Mouse (Mus musculus) left cerebral cortex, adult 8-10 months (tissue): ENCODE measurements around the gene Col7a1. TPM values are rescaled to one million over a fixed set of nuclear protein-coding genes. Genes with fewer than 3 reads are reported as not detected.

Experiments
- DNase-seq, 2 experiments: peaks; one replicate each; pipeline ENCODE4 v3.0.0; 2022; ENCODE audit warnings: low spot score in 2 of 2
- total RNA-seq, 4 experiments: library from RNA; stranded (reverse); gene quantifications; 2 replicates each; pipeline ENCODE4 v1.2.4; 2022

Gene Col7a1
- total RNA-seq, 4 experiments from 2014 or later: 1.5 to 2.7 (median 2.1) TPM

DNA sequence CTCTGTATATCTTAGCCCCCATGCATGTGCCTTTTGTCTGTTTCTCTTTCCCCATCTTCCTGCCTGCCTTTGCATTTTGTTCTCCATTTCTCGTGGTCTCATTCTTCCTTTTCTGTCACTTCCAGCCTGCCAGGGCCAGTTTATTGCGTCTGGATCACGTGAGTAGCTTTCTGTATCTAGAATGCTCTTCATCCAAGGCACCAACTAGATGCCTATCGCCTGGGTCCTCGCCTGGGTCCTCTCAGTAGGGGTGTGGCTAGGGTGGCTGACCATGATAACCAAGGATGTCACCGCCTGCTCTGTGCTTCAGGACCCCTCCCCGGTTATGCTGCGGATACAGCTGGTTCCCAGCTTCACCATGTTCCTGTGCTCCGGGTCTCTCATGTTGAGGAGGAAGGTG, 29.8 kb downstream of the Col7a1 start:
- no peak for DNase-seq

DNA sequence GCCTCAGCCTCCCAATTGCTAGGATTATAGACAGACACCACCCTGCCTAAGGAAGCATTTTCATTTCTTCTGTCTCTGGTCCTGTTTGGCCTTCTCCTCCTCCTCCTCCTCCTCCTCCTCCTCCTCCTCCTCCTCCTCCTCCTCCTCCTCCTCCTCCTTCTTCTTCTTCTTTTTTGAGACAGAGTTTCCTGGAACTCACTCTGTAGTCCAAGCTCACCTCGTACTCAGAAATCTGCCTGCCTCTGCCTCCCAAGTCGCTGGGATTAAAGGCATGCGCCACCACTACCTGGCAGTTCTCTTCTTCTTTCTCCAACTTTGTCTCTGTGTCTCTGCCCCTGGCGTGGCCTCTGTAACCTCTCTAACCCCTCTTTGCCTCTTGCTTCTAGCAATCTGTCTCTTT, 32.3 kb downstream of the Col7a1 start, which contains the start of gene Ucn2:
Gene Ucn2 (plus strand): TSS at position 301 of the 400 bp plus-strand sequence.
- DNase-seq: no peak

DNA sequence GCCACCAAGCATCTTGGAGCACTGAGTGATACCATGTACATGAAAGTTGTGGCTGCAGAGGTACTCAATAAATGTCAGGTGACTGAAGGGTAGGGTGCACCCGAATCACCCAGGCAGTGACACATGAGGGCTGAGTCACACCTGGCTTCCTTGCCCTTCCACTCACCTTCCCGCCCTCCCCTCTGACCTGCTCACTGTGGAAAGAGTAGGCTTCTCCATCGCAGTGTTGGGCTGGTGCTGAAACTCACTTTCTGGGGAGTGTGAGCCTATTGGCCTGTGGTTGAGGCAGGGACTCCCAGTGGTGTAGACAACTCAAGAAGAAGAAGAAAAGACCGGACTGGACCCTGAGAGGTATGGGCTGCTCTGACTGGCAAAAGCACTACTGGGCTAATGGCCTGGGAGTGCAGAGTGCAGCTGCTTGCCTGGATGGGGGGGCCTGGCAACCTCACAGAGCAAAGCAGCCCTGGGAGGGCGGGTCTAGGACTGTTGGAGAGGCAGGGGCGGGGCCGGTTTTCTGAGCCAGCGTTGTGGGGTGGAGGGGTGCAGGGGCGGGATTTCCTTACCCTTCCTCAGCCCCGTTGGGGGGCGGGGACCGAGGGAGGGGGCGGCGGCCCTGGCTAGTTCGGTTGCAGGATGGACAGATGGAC, 34.4 kb downstream of the Col7a1 start:
- no peak for DNase-seq

DNA sequence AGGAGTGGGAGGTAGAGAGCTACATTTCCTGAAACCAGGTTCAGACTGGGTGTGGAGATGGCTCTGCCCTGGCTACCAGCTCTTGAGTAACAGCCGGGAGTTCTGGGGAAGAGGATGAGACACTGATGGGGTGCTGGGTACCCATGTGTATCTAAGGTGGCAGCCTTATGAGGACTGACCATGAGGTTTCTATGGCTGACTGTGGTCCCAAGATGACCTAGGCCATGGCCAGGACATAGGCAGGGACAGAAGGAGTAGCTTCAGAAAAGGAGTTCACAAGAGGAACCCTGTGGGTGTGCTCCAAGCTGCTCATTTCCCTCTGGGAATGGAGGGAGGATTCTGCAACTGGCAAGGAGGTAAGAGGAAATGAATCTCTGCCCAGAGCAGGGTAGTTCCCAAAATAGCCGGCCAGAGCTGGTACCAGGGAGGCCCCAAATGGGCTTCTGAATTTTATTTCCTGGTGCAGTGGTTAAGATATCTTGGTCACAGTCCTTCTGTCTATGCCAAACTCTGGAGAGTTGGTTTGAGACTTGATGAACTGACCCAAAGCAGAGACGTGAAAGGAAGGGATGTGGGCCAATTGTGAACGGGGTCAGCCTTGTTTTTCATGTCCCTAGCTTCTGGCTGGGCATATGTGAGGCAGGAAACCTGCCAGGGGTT, 36.5 kb downstream of the Col7a1 start:
- DNase-seq: no peak

DNA sequence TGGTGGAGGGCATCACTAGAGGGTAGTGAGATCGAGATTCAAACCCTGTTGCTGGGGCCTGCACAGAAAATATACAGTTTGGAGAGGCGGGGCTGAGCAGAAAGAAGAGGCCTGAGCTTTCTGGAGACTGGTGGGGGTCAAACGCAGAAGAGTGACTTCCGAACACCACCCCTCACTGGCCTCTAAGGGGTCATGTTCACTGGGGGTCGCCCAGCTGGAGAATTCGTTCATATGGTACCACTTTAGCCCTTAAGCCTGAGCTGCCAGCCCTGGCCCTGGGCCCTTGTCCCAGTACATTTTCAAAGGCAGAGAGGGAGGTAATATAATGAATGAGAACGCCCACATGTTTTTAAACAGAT, 37.1 kb downstream of the Col7a1 start:
- no peak for DNase-seq

DNA sequence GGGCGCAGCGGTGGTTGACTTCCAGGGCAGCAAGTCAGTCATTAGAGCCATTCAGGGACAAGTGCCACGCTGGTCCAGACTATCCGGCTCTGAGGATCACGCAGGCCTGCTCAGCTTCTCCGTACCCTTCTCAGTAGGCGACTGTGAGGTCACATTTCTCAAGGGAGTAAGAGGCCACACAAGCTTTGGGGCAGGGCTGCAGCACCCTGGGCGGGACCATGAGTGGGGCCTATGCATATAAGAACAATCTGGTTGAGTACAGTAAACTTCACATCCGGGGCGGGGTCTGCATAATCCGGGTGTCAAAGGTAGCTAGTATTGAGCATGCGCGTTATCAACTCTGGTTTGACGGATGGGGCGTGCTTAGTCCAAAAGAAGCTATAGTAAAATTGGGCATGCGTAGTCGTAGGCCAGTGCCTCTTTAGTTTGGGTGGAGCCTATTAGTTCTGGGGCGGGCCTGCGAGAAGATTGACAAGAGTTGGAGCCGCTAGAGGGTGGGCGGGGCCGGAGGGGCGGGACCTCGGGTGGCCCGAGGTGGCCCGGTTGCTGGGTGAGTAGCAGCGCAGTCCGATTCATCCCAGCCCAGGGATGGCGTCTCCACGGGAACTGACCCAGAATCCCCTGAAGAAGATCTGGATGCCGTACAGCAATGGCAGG, 38.2 kb downstream of the Col7a1 start, which contains the start of gene Pfkfb4:
Gene Pfkfb4 (plus strand): TSS at position 351 of the 657 bp plus-strand sequence.
- DNase-seq: peak; percentile 70 to 98

DNA sequence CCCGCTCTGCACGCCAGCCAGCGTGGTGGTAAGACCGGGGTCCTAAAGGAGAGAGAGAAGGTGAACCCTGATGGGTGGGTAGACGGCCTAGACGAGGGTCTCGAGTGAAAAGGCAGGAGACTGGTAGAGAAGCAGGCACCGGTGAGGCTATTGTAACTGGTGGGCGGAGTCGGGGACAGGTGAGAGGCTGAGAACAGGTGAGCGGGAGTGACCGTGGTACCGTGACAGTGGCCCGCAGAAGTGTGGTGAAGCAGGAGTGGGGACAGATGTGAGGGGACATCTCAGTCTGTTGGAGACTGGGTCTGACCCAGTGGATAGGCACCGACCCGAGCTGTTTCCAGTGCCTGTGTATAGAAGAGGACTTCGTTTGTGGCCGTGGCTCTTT, 38.7 kb downstream of the Col7a1 start:
- no peak for DNase-seq

DNA sequence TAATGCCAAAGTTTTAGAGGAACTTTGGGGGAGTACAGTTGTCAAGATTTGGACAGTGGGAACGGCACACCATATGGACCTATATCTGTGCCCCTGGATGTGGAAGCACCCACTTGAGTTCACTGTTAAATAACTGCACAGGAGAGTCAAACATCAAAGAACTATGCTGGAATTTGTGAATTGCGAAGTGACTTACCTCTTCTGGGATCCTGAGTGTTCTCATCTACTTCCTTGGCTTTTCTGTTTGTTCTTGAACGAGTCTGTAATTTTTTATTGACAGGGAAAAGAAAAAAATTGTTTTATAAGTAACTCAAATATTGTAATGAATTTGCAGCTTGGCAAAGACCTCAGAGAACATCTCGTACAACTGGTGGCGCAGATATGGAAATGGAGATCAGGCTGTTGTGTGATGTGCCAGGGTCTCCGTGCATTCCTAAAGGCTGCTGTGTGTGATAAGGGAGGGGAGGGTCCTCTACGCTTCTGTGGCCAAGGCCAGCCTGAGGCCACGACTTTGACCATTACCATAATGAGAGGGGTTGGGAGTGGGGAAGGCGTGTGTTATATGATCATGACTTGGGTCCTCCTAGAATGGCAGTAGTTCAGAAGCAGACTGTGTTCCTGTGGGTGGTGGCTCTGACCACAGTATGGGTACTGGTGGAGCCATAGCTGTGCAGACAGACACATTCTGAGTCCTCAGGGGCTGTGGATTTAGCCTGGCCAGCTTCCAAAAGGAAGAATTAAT, 39.4 kb downstream of the Col7a1 start:
- DNase-seq: no peak

DNA sequence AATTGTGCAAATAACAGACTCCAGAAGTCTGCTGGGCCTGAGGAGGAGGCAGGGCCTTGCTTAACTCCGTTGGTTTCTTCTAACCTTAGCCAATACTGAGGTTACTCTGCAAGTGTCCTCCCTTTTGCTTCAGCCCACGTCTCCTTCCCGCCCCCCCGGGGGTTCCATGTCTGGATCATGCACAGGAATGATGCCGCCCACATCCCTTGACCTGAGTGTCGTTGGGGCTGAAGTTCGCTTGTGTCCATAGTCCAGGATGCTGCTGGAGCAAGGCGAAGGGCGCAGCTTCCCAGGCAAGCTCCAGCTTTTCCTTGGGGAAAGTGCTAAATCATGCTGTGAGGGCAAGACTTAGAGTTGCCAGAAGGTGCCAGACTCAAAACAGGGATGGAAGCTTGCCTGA, 43.0 kb downstream of the Col7a1 start:
- DNase-seq: no peak

DNA sequence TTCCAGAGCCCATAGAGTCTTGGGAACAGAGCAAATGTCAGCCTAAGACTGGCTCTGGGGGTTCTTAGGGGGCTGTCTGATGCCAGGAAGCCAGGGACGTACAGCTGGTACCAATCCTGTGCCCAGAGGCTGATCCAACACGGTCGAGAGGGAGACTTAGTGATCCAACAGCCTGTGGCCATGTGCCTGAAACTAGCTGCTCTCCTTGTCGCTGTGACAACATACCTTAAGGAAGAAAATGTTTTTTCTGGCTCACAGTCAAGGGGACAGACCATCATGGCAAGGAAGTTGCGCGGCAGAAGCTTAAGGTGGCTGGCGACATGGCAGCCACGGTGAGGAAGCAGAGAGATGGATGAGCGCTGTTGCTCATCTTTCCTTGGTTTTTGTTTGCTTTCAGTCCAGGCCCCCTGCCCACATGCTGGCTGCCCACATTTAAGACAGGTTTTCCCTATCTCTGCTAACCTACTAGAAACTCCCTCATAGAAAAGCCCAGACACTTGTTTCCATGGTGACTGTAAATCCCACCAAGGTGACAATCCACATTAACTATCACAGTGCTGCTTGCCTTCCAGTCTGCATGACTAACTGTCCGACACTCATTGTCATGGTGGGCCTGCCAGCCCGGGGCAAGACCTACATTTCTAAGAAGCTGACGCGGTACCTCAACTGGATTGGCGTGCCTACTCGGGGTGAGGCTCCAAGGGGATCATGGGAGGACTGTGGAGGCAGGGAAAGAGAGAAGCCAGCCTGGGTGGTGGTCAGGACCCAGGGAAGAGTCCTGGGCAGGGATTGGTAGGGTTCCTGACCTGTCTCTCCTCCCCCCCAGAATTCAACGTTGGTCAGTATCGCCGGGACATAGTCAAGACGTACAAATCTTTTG, 45.1 kb downstream of the Col7a1 start:
- DNase-seq: no peak

DNA sequence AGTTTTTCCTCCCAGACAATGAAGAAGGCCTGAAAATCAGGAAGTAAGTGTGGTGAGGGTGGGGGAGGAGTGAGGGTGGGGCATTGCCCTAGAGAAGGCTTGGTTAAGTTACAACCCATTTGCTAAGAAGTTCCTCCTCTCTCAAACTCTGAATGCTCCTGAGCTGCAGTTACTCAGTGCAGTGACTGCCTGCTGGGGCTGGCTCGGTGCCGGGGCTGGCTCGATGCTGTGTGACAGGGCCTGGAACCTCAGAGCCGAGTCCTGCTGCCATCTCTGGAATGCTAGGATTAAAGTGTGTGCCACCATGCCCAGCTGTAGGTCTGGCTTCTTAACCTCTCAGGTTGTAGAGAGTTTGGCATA, 45.8 kb downstream of the Col7a1 start:
- no peak for DNase-seq

DNA sequence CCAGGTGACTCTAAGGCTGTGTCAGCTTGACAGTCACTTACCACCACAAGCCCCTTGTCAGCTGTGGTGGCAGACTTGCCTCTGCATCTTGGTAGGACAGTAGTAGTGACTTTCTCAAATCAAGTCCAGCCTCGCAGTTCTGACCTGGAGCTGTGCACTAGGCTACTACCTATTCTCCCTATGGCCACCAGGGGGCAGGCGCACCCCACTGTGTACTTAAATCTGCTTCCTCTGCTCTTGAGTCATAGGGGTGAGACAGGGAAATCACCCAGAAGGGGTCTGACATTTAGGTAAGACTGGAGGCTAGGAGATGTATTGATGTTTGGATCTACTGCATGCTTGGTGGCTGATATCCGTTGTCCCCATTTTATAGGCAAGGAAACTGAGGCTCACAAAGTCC, 47.3 kb downstream of the Col7a1 start:
- DNase-seq: no peak

DNA sequence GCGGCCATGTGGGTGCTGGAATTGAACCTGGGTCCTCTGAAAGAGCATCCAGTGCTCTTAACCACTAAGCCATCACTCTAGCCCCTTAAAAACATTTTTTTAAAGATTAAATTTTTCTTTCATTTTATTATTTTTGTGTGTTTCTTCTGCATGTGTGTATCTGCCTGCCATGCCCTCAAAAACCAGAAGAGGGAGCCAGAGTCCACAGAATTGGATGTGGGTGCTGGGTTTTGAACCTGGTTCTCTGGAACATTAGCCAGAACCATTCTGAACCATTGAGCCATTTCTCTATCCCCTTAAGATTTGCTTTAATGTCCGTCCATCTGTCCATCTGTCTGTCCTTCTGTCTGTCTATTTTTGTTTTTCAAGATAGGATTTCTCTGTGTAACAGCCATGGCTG, 49.8 kb downstream of the Col7a1 start:
- no peak for DNase-seq

DNA sequence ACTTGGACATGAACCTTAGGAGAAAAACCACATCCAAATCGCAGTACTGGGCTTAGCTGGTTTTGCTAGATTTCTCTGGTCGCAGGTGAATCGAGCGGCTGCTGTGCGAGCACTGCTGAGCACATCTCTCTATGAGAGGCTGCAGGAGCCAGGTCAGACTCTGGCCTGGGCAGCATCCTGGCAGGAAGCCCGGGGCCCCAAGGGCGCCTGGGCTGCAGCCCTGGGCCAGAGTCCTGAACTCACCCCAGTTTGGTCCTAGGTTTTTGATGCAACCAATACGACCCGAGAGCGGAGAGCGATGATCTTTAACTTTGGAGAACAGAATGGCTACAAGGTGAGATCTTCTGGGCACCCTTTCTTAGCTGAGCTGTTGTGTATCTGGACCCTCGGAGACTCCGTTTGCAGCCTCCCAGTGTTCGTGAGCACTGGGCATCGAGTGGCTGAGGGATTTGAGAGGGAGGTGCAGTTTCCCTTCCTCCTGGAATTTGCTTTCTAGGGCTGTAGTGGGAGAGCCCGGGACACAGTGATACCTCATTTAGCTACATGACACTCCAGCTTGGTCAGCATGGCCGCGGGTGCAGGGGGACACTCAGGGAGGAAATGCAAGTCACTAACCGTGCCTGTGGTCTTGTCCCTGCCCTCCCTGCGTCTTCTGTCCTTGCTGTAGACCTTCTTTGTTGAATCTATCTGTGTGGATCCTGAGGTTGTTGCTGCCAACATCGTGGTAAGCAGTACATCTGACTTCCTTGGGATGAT, 53.8 kb downstream of the Col7a1 start:
- no peak for DNase-seq

DNA sequence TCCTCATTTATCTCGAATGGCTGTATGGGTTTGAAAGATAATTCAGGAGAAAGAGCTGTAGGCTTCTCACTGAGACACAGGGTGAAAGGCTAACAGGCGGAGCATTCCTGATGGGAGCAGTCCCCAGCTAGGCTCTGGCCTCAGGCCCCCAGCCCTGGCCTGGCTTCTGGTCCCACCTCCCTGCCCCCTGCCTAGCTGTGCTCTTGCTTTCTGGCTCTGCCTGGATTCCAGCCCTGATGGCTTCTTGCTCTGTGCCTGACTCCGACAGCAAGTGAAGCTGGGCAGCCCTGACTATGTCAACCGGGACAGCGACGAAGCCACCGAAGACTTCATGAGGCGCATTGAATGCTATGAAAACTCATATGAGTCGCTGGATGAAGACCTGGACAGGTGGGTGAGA, 54.7 kb downstream of the Col7a1 start:
- no peak for DNase-seq

DNA sequence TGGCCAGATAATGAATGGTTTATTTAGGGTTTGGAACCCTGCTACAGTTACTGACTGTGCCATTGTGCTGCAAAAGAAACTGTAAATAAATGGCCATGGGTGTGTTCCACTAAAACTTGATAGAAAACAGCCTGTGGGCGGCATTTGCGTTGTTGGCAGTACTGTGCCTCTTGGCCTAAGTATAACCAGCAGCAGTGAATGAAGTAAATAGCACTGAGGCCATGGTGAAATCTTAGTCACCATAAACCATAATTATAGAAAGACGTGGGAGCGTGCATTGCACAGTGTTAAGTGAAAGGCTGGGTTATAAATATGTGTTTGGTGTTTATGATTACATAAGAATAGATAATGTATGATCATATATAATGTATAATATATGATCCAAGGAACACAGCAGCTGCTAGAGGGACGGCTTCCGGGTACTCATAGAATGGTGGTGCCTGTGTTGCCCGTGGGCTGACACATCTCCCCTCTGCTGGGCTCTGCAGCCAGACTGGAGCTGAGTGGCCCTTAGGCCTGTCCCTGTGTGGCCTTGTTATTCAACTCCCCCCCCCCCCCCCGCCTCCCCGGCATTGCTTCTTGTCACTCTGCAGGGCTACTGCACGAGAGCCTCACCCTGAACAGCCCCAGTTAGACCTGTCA, 55.7 kb downstream of the Col7a1 start:
- DNase-seq: peak in 1 of 2 experiments; percentile 77

DNA sequence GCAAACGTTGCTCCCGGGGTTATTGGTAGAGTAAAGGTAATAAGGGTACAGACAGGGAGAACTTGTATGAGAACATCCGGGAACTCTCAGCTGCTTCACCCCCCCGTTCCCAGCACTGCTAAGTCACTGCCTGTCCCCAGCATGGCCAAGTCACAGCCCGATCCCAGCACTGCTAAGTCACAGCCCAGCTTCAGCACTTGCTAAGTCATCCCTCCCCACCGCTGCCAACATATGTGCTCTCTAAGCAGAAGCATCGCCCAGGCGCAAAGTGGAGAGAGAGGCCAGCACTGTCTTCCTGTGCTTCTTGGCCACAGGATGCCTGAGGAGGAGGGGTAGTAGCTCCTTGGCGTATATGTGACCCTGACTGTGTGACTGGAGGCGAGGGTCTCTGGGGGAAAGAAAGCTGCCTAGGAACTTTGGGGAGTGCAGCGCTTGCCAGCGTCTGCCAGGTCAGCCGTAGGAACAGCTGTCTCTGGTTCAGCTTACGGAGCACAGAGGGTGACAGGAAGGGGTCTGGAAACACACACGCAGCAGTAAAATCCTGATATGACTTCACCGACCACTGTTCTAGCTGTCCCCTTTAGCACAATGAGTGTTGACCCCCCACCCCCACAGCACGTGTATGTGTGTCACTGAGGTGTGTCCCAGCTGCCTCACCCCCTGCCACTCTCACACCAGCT, 56.4 kb downstream of the Col7a1 start:
- DNase-seq: peak in 1 of 2 experiments; percentile 75

DNA sequence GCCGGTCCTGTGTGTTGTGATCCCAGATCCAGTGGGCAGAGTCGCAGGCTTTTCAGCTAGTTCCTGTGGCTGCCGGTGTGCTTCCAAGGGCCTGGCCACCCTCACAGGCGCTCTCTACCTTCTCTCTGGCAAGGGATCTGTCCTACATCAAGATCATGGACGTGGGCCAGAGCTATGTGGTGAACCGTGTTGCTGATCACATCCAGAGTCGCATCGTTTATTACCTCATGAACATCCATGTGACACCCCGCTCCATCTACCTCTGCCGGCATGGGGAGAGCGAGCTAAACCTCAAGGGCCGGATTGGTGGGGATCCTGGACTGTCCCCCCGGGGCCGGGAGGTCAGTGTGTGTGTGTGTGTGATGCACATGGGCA, 56.9 kb downstream of the Col7a1 start:
- DNase-seq: no peak

DNA sequence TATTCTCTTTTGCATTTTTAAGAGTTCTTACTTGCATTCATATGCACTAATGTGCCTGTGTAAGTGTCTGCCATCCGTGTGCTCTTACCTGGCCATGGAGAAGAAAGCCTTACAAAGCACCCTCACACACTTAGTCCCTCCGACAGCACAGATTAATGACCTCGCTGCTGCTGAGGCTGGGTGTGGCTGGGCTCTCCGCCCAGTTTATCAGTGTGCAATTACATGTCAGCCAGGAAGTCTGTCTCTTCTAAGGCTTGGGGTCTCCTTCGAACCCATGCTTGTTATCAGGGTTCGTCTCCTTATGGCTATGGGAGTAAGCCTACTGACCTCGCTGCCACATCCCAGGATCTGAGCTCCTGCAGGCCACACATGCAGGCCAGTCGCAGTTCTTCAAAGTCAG, 62.0 kb downstream of the Col7a1 start:
- no peak for DNase-seq
